Mouse (Mus musculus): ENCODE measurements around the gene Ptov1. TPM values are rescaled to one million over a fixed set of nuclear protein-coding genes. Genes with fewer than 3 reads are reported as not detected.

Ptov1 gene
- polyA plus RNA-seq, 1 experiment = 927 TPM

DNA sequence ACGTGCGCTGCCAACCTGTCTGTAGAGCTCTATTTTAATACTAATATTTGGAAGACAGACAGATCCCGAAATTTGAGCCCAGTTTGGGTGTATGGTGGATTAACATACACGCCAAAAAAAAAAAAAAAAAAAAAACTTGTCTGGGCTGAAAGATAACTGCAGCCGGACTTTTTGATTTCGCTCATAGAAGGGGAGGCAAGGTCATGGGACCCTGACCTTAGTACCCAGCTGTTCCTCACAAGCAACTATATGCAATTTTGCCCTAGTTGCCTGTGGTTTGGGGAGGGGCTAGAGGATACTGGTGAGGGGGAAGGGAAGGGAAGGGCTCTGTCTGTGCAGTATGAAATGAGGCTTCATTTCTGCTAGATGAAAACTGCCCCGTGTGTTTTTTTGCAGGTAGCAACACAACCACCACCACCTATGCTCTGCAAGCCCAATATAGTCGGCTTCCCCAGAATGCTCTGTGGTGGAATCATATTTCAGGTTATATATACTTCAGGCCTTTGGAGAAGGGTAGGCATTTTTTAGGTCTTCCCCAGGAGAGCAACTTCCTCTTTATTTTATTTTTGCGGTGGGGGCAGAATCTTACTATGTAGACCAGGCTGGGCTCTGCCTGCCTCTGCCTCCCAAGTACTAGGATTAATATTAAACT is 13.2 kb downstream of the Ptov1 start:
- no peak for TF ChIP-seq CTCF (IDR thresholded peaks at IDR 0.05; ENCODE audit: borderline replicate concordance, extremely low read depth, insufficient read depth, insufficient read length)
- no peak for TF ChIP-seq POLR2A (IDR thresholded peaks at IDR 0.05; ENCODE audit: borderline replicate concordance, extremely low read depth, insufficient read depth, insufficient read length, poor library complexity, severe bottlenecking)
- no peak for DNase-seq (ENCODE audit: low read depth)

DNA sequence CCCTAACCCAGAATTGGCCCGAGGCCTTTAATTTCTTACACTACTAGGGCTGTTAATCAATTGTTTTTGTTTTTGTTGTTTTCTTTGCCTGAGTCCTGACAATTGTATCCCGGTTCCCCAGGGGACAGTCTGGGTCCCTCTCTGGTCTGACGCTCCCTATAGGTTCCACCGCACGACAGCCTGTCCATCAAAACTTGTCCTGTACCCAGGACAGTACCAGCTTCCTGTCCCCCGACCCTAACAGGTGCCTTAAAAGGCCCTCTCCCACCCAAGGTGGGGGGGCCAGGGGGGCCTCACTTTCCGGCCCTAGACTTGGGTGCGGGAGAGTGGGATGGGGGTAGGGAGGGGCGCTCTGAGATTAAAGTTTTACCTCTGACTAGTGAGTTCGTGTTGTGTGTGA is 14.6 kb downstream of the Ptov1 start:
- DNase-seq (ENCODE audit: low read depth) = no peak
- no peak for TF ChIP-seq POLR2A (IDR thresholded peaks at IDR 0.05; ENCODE audit: borderline replicate concordance, extremely low read depth, insufficient read depth, insufficient read length, poor library complexity, severe bottlenecking)
- no peak for TF ChIP-seq CTCF (IDR thresholded peaks at IDR 0.05; ENCODE audit: borderline replicate concordance, extremely low read depth, insufficient read depth, insufficient read length)

DNA sequence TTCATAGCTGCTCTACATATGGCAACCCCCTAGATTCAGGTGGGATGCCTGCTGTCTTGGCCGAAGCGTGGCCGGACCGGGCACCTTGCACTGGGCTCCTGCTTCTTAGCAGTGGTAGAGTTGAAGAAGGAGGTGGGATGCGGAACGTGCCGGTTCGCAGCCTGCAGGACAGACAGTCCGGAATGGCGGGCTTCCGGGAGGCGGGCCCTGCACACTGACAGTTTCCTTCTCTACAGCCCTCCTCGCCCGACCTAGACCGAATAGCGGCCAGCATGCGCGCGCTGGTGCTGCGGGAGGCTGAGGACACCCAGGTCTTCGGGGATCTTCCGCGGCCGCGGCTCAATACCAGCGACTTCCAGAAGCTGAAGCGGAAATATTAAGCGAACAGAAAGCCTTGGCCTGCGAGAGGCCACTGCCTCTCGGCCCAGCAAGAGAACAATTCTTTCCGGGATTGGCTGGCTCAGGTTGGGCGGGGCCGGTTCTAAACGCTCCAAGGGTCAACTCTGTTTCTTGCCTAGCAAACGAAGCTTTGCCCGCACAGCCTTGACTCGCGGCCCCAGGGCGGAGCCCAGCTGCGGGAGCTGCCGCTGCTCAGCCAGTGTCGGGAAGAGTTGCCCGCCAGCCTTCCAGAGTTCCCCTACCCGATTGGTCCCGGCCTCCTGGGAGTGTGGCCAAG is 15.1 kb downstream of the Ptov1 start:
- TF ChIP-seq CTCF (IDR thresholded peaks at IDR 0.05; ENCODE audit: borderline replicate concordance, extremely low read depth, insufficient read depth, insufficient read length) = no peak
- peak; percentile 7; the same call in 1 of the 2 replicates for TF ChIP-seq POLR2A (IDR thresholded peaks at IDR 0.05; ENCODE audit: borderline replicate concordance, extremely low read depth, insufficient read depth, insufficient read length, poor library complexity, severe bottlenecking)
- peak; percentile 82 for DNase-seq (ENCODE audit: low read depth)

DNA sequence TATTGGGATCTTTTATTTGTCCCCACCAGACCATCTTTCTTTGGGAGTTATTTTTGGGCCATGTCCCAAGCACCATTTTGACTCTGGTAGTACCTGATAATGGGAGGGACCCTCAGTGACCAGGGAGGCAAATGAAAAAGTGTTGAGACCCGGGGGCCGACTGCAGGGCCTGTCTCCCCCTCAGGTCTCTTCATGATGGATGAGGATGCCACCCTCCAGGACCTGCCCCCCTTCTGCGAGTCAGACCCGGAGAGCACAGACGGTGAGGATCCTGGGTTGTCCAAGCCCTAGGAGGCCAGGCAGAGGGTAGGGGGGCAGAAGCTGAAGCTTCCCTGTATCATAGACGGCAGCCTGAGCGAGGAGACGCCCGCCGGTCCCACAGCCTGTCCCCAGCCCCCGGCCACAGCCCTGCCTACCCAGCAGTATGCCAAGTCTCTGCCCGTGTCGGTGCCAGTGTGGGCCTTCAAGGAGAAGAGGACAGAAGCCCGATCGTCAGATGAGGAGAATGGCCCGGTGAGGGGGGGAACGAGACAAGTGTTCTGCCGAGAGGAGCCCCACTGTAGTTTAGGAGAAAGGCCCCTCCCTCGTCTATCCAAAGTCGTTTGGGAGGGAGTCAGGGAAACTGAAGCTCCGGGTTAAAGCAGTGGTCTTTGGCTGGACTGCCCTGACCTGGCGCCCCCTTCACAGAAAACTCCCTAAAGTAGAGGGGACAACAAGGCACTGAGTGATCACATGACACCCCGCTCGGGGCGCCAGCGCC is 15.8 kb downstream of the Ptov1 start:
- TF ChIP-seq POLR2A (IDR thresholded peaks at IDR 0.05; ENCODE audit: borderline replicate concordance, extremely low read depth, insufficient read depth, insufficient read length, poor library complexity, severe bottlenecking) (no peak), CTCF (IDR thresholded peaks at IDR 0.05; ENCODE audit: borderline replicate concordance, extremely low read depth, insufficient read depth, insufficient read length) (no peak)
- no peak for DNase-seq (ENCODE audit: low read depth)

DNA sequence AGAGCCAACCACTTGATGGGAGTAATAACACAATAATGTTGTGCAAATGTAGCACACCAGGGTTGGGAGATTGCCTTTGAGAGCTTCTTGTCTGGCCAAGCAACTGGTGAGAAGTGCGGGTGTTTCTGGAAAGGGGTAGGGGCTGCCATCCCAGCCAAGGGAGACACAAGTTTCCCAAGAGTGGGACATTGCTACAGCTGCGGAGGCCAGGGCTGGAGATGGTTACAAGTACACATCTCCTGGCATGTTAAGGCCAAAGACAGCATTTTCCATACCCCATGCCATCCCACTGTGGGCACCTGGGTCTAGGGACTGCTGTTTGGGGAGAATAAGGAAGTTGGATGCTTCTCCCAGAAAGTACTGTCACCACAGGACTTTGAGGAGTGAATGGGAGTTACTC is 16.5 kb downstream of the Ptov1 start:
- TF ChIP-seq POLR2A (IDR thresholded peaks at IDR 0.05; ENCODE audit: borderline replicate concordance, extremely low read depth, insufficient read depth, insufficient read length, poor library complexity, severe bottlenecking) (no peak), CTCF (IDR thresholded peaks at IDR 0.05; ENCODE audit: borderline replicate concordance, extremely low read depth, insufficient read depth, insufficient read length) (no peak)

DNA sequence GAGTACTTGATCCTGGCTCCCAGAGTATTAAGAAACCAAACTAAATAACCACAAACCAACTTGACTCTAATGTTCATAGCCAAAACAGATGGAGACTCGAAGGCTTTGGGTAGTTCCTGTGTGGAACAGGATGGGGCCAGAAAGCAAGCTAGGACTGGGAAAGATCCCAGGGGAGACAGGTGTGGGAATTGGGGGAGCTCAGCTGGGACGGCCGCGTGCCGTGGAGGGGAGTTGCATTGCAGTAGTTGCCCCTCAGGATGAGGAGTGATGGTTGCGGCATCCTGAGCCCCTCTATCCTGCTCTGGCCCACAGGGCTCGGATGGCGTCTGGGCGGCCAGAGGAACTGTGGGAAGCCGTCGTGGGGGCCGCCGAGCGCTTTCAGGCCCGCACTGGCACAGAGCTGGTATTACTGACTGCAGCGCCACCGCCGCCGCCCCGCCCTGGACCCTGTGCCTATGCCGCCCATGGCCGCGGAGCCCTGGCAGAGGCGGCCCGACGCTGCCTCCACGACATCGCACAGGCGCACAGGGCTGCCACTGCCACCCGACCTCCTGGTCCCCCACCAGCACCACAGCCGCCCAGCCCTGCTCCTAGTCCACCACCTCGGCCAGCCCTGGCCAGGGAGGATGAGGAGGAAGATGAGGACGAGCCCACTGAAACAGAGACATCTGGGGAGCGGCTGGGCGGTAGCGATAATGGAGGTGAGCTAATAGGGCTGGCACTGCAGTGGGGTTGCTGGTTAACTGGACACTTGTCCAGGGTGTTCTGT is 17.1 kb downstream of the Ptov1 start:
- no peak for TF ChIP-seq CTCF (IDR thresholded peaks at IDR 0.05; ENCODE audit: borderline replicate concordance, extremely low read depth, insufficient read depth, insufficient read length)
- no peak for TF ChIP-seq POLR2A (IDR thresholded peaks at IDR 0.05; ENCODE audit: borderline replicate concordance, extremely low read depth, insufficient read depth, insufficient read length, poor library complexity, severe bottlenecking)
- DNase-seq (ENCODE audit: low read depth) = no peak

More for the DNA sequence above, 16.5 kb downstream of the Ptov1 start:
- DNase-seq (ENCODE audit: low read depth) = no peak

DNA sequence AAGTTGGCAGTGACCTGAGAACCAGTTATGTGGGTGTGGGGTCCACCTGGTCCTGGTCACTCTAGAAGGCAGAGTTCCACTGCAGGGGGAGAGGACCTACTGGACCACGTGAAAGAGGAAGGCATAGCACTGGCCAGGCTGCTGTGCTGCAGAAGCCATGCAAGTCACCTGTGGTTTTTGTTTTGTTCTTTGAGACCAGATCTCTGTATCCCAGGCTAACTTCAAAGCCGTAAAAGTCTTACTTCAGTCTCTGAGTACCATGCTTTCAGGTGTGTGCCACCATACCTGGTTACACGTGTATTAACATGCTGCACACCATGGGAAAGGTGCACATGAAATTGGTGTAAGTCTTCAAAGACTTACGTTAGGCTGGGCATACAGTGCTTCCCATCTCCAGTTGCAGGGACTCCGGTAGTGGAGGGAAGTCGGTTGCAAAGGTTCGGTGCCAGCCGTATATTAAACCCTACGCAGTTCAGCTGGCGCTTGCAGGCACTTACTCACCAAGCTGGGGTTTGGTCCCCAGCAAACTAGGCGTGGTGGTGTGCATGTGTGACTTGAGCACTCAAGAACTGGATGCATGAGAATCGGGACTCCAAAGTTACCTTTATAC is 17.9 kb downstream of the Ptov1 start:
- no peak for DNase-seq (ENCODE audit: low read depth)
- no peak for TF ChIP-seq POLR2A (IDR thresholded peaks at IDR 0.05; ENCODE audit: borderline replicate concordance, extremely low read depth, insufficient read depth, insufficient read length, poor library complexity, severe bottlenecking)
- TF ChIP-seq CTCF (IDR thresholded peaks at IDR 0.05; ENCODE audit: borderline replicate concordance, extremely low read depth, insufficient read depth, insufficient read length) = no peak

DNA sequence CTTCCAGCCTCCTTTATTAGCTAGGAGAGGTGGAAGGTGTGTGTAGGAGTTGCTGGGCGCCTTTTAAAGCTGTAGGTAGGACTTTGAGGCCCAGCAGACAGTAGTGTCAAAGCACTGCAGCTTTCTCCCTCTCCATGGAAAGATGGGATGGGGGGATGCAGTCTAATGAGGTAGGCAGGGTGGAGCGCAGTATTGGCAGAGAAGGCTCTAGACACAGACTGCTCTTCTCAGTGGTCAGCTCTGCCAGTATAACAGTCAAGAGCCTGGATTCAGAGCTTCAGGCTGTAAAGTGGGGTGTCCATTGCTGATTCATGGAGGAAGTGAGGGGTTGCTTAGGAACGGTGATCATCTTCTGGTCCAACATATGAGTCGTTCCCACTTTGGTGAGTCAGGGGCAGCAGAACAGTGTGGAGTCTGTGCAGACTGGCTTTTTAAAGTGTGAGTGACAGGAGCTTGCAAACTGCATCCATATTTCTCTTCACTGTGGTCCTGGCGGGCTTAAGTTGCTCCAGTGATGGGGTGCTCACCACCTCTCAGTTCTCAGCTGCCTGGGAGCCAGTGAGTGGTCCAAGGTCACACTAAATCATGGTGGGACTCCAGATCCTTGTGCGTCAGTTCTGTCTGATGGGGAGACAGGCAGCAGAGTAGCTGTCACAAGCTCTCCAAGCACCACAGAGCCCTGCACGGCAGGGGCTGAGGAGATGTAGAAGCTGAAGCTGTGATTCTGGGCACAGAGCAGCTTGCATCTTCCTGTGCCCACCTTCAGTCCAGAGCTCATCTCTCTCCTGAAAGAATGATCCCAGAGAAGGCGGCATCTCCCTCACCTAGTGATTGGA is 18.6 kb downstream of the Ptov1 start:
- no peak for DNase-seq (ENCODE audit: low read depth)
- no peak for TF ChIP-seq POLR2A (IDR thresholded peaks at IDR 0.05; ENCODE audit: borderline replicate concordance, extremely low read depth, insufficient read depth, insufficient read length, poor library complexity, severe bottlenecking)
- no peak for TF ChIP-seq CTCF (IDR thresholded peaks at IDR 0.05; ENCODE audit: borderline replicate concordance, extremely low read depth, insufficient read depth, insufficient read length)

DNA sequence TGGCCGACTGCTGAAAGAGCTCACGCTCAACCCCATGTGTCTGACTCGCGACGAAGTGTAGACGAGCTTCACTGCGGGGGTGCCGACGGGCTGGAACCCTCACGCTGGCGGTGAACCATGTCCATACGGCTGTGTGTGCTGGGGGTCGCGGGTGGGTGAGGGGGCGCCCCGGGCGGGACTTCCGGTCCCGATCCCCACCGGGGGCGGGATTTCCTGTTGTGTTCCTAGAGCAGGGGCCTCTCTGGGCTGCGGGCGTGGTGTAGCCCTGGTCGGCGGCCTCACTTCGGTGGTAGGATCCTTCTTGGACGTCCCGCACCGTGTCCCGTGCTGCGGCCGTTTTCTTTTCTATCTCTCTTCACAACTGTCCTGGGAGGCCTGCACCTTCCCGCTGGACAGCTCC is 19.4 kb downstream of the Ptov1 start:
- TF ChIP-seq POLR2A (IDR thresholded peaks at IDR 0.05; ENCODE audit: borderline replicate concordance, extremely low read depth, insufficient read depth, insufficient read length, poor library complexity, severe bottlenecking) (no peak), CTCF (IDR thresholded peaks at IDR 0.05; ENCODE audit: borderline replicate concordance, extremely low read depth, insufficient read depth, insufficient read length) (no peak)
- peak; percentile 88 for DNase-seq (ENCODE audit: low read depth)

All from brain, embryonic 14.5 days (tissue).